Mouse (Mus musculus): ENCODE measurements around the gene Dnaaf5. TPM values are rescaled to one million over a fixed set of nuclear protein-coding genes. Genes with fewer than 3 reads are reported as not detected.

Dnaaf5 gene
- polyA plus RNA-seq, 1 experiment from 2014 or later = 5.3 TPM

GRCm38 (mm10) chr5:139114876-139115275, 35.1 kb upstream of the Dnaaf5 start:
- Histone ChIP-seq H3K4me1 (replicated peaks; ENCODE audit: insufficient read depth, low read length) (no peaks in the 10 kb centered on the region), H3K4me3 (replicated peaks; ENCODE audit: low read depth, low read length) (no peak overlapping the region), H3K27ac (no peak overlapping the region), H3K9me3 (replicated peaks; ENCODE audit: low read length) (no peaks in the 10 kb centered on the region), H3K4me2 (ENCODE audit: low read length) (no peak overlapping the region), H3K36me3 (ENCODE audit: insufficient read depth, low read length) (no peaks in the 10 kb centered on the region), H3K9ac (ENCODE audit: low read depth, low read length) (no peak overlapping the region), H3K27me3 (ENCODE audit: insufficient read depth, low read length) (no peaks in the 10 kb centered on the region)
- ATAC-seq (replicated peaks; ENCODE audit: low FRiP score, low read depth) (no peak), DNase-seq (ENCODE audit: low spot score) (no peak)
- WGBS = 66% methylated on average over 4 of the region's 4 CpGs
- TF ChIP-seq CTCF (IDR thresholded peaks at IDR 0.05; ENCODE audit: low read depth) = no peak

GRCm38 (mm10) chr5:139115507-139115906, 34.5 kb upstream of the Dnaaf5 start:
- no peaks in the 10 kb centered on the region for H3K4me1 ChIP-seq (replicated peaks; ENCODE audit: insufficient read depth, low read length)
- WGBS = 93% methylated on average over 7 of the region's 7 CpGs
- DNase-seq (ENCODE audit: low spot score) (no peak), ATAC-seq (replicated peaks; ENCODE audit: low FRiP score, low read depth) (no peak)
- H3K9me3 ChIP-seq (replicated peaks; ENCODE audit: low read length) = no peaks in the 10 kb centered on the region
- no peak overlapping the region for H3K4me2 ChIP-seq (ENCODE audit: low read length)
- no peak overlapping the region for H3K27ac ChIP-seq
- no peak overlapping the region for H3K4me3 ChIP-seq (replicated peaks; ENCODE audit: low read depth, low read length)
- no peaks in the 10 kb centered on the region for H3K36me3 ChIP-seq (ENCODE audit: insufficient read depth, low read length)
- TF ChIP-seq CTCF (IDR thresholded peaks at IDR 0.05; ENCODE audit: low read depth) = no peak
- H3K27me3 ChIP-seq (ENCODE audit: insufficient read depth, low read length) = no peaks in the 10 kb centered on the region
- no peak overlapping the region for H3K9ac ChIP-seq (ENCODE audit: low read depth, low read length)

GRCm38 (mm10) chr5:139118139-139118960, 31.7 kb upstream of the Dnaaf5 start:
- H3K27me3 ChIP-seq (ENCODE audit: insufficient read depth, low read length) = no peaks in the 10 kb centered on the region
- WGBS = 66% methylated on average over 5 of the region's 5 CpGs
- H3K9ac ChIP-seq (ENCODE audit: low read depth, low read length) = no peak overlapping the region
- no peak overlapping the region for H3K4me3 ChIP-seq (replicated peaks; ENCODE audit: low read depth, low read length)
- ATAC-seq (replicated peaks; ENCODE audit: low FRiP score, low read depth) (no peak), DNase-seq (ENCODE audit: low spot score) (peak; percentile 30)
- H3K36me3 ChIP-seq (ENCODE audit: insufficient read depth, low read length) = no peaks in the 10 kb centered on the region
- TF ChIP-seq CTCF (IDR thresholded peaks at IDR 0.05; ENCODE audit: low read depth) = no peak
- H3K4me2 ChIP-seq (ENCODE audit: low read length) = no peak overlapping the region
- H3K4me1 ChIP-seq (replicated peaks; ENCODE audit: insufficient read depth, low read length) = no peaks in the 10 kb centered on the region
- peak overlapping the region; percentile 5; the same call in 1 of the 2 replicates for H3K27ac ChIP-seq
- no peaks in the 10 kb centered on the region for H3K9me3 ChIP-seq (replicated peaks; ENCODE audit: low read length)

- no peaks in the 10 kb centered on the region for H3K27me3 ChIP-seq (ENCODE audit: insufficient read depth, low read length)
- WGBS = 74% methylated on average over 2 of the region's 2 CpGs
- no peaks in the 10 kb centered on the region for H3K4me1 ChIP-seq (replicated peaks; ENCODE audit: insufficient read depth, low read length)
- H3K9me3 ChIP-seq (replicated peaks; ENCODE audit: low read length) = no peaks in the 10 kb centered on the region
- DNase-seq (ENCODE audit: low spot score) = no peak
- TF ChIP-seq CTCF (IDR thresholded peaks at IDR 0.05; ENCODE audit: low read depth) = no peak
- no peak overlapping the region for H3K4me2 ChIP-seq (ENCODE audit: low read length)
- H3K27ac ChIP-seq = peak overlapping the region; percentile 5; the same call in 1 of the 2 replicates
- no peak overlapping the region for H3K9ac ChIP-seq (ENCODE audit: low read depth, low read length)
- no peaks in the 10 kb centered on the region for H3K36me3 ChIP-seq (ENCODE audit: insufficient read depth, low read length)
- H3K4me3 ChIP-seq (replicated peaks; ENCODE audit: low read depth, low read length) = no peak overlapping the region
- no peak for ATAC-seq (replicated peaks; ENCODE audit: low FRiP score, low read depth)
These were observed 31.1 kb upstream of the Dnaaf5 start for GRCm38 (mm10) chr5:139118961-139119276.

DNA sequence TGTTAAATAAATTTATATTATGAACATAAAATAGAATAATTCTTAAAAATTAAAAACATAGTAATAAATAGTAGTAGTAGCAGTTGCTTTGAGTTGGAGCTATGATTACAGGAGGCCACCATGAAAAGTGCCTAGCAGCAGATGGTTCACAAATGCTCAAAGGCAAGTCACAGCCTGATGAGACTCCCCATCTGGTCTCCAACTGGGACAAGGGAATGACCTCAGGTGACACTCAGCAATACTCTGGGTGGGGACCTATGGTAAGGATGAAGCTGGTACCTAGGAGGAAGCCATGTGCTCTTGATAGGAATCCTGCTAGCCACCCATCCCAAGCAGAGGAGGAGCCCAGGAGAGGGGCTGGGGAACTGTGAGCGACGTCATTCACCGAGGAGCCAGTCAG, 24.3 kb upstream of the Dnaaf5 start:
- 71% methylated on average over 3 of the region's 3 CpGs for WGBS
- H3K36me3 ChIP-seq (ENCODE audit: insufficient read depth, low read length) = no peaks in the 10 kb centered on the region
- peaks cover 3% of the 10 kb centered on the region; the same call in 1 of the 2 replicates for H3K4me1 ChIP-seq (replicated peaks; ENCODE audit: insufficient read depth, low read length)

DNA sequence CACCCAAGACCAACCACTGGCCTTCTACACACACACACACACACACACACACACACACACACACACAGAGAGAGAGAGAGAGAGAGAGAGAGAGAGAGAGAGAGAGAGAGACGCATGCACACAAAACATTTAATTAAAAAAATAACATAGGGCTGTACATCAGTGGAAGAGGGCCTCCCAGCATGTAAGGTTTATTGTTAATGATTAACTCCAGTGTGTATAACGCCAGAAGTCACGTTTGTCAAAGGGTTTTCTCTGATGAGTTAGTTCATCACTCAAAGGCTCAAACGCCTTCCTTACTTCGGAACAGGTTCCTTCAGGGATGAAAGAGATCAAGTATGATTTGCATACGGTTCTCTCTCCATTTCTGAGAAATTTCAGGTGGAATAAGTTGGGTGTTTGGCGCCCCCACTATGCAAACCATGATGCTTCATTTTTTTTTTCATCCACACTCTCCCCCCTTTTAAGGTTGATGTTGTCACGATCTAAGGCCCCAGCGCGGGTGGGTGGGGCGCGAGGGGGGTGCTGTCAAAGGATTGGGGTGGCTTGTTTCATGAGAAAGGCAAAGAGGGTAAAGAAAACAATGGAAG, 21.5 kb upstream of the Dnaaf5 start:
- Histone ChIP-seq H3K4me3 (replicated peaks; ENCODE audit: low read depth, low read length) (peak overlapping the region; percentile 54), H3K9ac (ENCODE audit: low read depth, low read length) (no peak overlapping the region), H3K27ac (no peak overlapping the region), H3K9me3 (replicated peaks; ENCODE audit: low read length) (no peaks in the 10 kb centered on the region), H3K4me1 (replicated peaks; ENCODE audit: insufficient read depth, low read length) (peaks cover 3% of the 10 kb centered on the region; the same call in 1 of the 2 replicates), H3K36me3 (ENCODE audit: insufficient read depth, low read length) (no peaks in the 10 kb centered on the region), H3K4me2 (ENCODE audit: low read length) (peak overlapping the region; percentile 93), H3K27me3 (ENCODE audit: insufficient read depth, low read length) (no peaks in the 10 kb centered on the region)
- 33% methylated on average over 12 of the region's 12 CpGs for WGBS
- no peak for ATAC-seq (replicated peaks; ENCODE audit: low FRiP score, low read depth)
- DNase-seq (ENCODE audit: low spot score) = peak; percentile 29
- no peak for TF ChIP-seq CTCF (IDR thresholded peaks at IDR 0.05; ENCODE audit: low read depth)

More for the DNA sequence above, 24.3 kb upstream of the Dnaaf5 start:
- no peaks in the 10 kb centered on the region for H3K27me3 ChIP-seq (ENCODE audit: insufficient read depth, low read length)
- DNase-seq (ENCODE audit: low spot score) (no peak), ATAC-seq (replicated peaks; ENCODE audit: low FRiP score, low read depth) (no peak)
- H3K4me2 ChIP-seq (ENCODE audit: low read length) = no peak overlapping the region
- no peak overlapping the region for H3K27ac ChIP-seq
- H3K9ac ChIP-seq (ENCODE audit: low read depth, low read length) = no peak overlapping the region
- H3K9me3 ChIP-seq (replicated peaks; ENCODE audit: low read length) = no peaks in the 10 kb centered on the region
- TF ChIP-seq CTCF (IDR thresholded peaks at IDR 0.05; ENCODE audit: low read depth) = no peak
- H3K4me3 ChIP-seq (replicated peaks; ENCODE audit: low read depth, low read length) = no peak overlapping the region

All from kidney, postnatal 0 days (tissue).